Mouse (Mus musculus) gastrocnemius, postnatal 4 days (tissue): ENCODE results near the gene Zfp617. TPM values are rescaled to one million over a fixed set of nuclear protein-coding genes. Genes with fewer than 3 reads are reported as not detected.
"Not testable (repeated sequence)": the region's sequence is repeated elsewhere in the genome, so short reads cannot be mapped to it uniquely, and the experiment has no call there.

Experiments used
- DNase-seq, 2 experiments: peaks; one replicate each; pipeline ENCODE4 v3.0.0; 2021 to 2022; ENCODE audit warnings: low spot score in 2 of 2, mixed read lengths in 2 of 2
- long read RNA-seq, 2 experiments: library from polyadenylated mRNA; stranded (forward); transcript quantifications; one replicate each; pipeline ENCODE4 v2.0.0; 2021
- total RNA-seq, 2 experiments: library from RNA; stranded (reverse); gene quantifications; 2 replicates each; pipeline ENCODE4 v1.2.3; 2021

Zfp617 gene
- total RNA-seq = 10 to 100 TPM; 19.0 to 22.6 TPM
- long read RNA-seq, experiment 1, partial matches to known transcripts = 0 of 9 reads
- long read RNA-seq, experiment 1, other reads (novel, unspliced or antisense) = 5 of 9 reads
- long read RNA-seq, experiment 2, partial matches to known transcripts = 1 of 11 reads
- long read RNA-seq, experiment 2, other reads (novel, unspliced or antisense) = 9 of 11 reads

DNA sequence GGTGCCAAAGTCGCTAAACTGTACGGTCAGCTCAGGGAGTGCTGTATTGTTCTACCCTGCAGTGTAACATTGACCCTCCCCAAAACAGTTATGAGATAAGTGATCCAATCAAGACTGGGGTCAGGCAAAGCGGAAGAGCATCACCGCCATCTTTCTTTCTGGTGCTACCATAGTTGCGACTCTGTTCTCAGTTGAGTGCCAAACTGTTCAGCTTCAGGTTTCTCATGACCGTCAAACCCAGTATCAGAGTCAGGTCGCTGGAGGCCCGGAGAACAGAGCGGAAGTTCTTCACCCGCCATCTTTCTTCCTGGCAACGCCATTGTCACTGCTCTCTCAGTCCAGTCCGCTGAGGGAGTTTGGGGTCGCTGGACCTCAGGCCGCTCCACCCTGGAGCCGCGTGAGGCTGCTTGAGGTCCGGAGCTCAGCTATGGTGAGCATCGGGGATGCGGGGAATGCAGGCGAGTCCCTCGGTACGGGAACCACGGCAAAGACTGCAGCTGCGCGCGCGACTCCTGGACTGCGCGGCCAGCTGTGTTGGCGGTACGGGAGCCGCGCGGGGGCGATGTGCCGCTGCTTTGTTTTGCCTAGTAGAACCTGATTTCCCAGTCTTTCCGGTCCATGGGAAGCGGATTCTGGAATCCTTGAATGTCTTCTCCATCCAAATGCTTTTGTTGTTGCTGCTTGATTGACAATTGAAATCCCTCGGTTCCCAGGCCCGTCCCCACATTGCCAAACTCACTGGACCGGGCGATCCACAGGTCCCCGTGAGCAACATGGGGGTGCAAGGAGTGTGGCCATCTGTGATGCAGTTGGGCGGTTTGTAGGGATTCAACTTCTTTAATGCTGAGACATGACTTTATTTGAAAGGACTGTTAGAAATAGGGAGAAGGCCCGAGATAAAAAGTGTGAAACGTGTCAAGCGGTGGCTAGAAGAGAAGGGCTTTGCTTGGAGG is at the start of gene Zfp617, which contains the start of gene Zfp882:
TSS of gene Zfp617 (plus strand) at position 327 of the 953 bp plus-strand sequence.
TSS of gene Zfp882 (plus strand) at position 300 of the 953 bp plus-strand sequence.
- DNase-seq = peak; percentile 63 to 87

DNA sequence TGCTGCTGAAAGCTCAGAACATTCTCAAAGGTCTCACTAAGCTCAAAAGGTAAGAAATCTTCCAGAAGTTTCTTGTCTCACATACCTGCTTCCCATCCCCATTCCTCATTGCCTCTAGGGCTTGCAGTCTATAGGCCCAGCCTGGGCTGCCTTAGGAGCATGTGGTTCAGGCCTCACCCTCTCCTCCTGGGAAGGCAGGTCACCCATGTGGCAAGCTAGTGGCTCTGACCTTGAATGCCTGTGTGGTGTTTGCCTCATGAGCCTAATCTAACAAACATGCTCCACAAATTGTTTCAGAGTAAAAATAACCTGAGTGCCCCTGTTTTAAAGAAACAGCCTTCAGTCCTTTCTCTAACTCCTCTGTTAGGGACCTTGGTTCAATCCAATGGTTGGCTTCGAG is 46.9 kb upstream of the Zfp617 start:
- not testable (repeated sequence) for DNase-seq

DNA sequence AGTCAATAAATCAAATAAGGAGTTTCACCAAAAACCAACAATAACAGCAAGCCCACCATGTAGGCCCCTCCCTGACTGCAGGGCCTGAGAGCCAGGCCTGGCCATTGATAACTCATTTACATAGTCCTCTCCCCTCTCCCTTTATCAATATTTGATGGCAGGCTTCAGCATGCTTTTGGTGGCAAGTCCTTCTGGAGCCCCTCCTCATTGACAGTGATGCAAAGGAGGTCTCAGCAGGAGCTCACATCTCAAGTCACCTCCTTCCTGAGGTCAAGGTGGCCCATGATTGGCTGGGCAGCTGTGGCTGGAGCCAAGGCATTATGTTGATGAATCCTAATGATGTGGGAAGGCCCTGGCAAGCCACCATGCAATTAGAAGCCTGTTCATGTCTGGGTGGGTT is 46.4 kb upstream of the Zfp617 start:
- DNase-seq = not testable (repeated sequence)

DNA sequence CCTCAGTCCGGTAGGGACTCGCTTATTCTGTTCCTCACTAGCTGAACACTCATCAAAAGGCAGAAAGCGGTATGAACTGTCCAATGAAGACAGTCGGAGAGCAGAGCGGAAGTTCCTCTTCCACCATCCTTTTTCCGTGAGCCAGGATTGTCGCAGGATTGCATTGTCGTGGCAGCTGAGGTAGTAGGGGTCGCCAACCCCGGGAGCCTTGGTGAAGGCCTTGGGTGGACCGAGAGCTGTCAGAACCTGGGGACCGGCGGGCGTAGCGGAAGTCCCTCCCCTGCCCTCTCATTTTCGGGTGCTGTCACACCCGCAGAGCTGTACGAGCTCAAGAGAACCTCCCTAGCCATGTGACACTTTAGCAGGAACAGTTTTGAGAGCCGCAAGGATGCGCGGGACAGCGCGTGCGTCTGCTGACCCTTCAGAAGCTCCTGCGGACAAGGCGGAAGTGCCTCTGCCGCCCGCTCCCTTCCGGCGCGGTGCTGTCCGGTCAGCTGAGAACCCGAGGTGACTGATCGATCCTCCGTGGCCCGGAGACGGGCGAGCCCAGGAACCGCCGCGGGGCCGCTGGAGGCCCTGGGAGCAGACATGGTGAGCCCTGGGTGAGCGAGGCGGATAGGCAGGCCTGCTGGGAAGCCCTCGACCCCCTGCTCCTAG is 26.7 kb upstream of the Zfp617 start, which contains the start of gene Zfp709:
TSS of gene Zfp709 (plus strand) at position 402 of the 657 bp plus-strand sequence.
- DNase-seq = peak; percentile 31 to 66

DNA sequence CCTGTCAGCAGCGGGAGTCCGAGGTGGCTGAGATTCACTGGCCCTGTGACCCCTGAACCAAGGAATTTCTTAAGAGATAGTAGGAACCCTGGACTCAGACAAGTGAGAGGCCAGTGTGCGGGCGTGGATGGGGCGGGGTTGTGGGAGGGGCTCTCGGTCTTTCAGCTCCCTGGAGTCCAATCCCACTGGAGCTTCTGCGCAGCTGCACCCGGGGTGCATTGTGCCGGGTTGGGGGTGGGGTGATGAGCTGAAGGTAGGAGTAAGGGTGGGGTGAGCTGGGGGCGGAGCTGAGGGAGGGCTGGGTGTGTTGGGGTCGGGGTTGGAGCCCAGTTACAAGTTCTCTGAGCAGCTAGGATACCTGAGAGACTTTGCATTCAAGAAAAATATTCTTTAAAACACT is 7.8 kb upstream of the Zfp617 start:
- DNase-seq = not testable (repeated sequence)

DNA sequence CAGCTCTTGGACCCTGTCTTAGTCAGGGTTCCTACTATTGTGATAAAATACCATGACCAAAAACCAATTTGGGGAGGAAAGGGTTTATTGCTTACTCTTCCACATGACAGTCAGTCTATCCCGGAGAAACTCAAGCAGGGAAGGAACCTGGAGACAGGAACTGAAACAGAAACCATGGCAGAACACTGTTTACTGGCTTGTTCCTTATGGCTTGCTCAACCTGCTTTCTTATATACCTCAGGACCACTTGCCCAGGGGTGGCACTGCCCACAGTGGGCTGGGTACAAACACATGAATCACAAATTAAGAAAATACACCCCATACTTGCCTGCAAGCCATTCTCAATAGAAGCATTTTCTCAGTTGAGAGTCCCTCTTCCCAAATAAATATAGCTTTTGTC is 5.4 kb upstream of the Zfp617 start:
- DNase-seq = not testable (repeated sequence)

DNA sequence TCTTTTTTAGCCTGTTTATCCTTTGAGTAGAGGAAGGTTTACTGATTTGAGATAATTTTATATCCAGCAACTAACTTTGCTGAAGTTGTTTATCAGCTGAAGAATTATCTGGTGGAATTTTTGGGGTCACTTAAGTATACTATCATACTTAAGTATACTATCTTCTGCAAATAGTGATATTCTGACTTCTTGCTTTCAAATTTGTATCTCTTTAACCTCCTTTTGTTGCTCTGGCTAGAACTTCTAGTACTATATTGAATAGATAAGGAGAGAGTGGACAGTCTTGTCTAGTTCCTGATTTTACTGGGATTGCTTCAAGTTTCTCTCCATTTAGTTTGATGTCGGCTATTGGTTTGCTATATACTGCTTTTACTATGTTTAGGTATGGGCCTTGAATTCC is 1.6 kb upstream of the Zfp617 start:
- DNase-seq = no peak

DNA sequence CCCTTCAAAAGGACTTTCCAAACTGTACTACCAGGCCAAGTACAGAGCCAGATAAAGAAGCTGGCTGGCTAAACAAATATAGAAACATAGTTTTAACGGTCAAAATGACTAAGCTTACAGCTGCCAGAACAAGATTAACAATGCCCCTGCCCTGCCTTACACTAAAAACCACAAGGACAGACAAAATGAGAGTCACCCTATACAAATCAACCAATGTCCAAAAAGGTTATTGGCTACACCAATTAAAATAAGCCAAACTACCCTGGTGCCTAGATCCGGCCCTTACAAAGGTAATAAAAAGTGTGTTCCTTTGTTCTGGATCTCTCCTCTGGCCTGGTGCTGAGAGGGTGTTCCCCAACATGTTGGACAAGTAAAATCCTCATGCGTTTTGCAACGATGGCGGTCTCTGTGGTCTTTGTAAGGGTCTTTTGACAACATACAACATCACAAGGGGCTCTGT is 607 bp upstream of the Zfp617 start:
- DNase-seq = no peak

DNA sequence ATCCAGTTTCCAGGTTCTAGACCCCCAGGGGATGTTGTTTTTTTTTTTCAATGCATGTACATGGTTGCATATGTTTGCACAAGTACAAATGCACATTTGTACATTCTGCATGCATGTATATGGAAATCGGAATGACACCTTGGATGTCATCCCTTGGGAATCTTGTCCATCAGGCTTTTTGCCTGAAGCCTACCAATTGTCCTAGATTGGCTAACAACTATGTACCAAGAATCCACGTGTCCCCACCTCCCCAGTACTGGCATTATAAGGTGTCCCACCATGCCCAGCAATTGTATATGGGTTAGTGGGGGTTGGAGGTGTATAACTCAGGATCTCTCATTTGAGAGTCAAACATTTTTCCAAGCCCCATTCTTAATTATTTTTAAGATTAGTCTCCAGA is 3.9 kb downstream of the Zfp617 start:
- DNase-seq = no peak

DNA sequence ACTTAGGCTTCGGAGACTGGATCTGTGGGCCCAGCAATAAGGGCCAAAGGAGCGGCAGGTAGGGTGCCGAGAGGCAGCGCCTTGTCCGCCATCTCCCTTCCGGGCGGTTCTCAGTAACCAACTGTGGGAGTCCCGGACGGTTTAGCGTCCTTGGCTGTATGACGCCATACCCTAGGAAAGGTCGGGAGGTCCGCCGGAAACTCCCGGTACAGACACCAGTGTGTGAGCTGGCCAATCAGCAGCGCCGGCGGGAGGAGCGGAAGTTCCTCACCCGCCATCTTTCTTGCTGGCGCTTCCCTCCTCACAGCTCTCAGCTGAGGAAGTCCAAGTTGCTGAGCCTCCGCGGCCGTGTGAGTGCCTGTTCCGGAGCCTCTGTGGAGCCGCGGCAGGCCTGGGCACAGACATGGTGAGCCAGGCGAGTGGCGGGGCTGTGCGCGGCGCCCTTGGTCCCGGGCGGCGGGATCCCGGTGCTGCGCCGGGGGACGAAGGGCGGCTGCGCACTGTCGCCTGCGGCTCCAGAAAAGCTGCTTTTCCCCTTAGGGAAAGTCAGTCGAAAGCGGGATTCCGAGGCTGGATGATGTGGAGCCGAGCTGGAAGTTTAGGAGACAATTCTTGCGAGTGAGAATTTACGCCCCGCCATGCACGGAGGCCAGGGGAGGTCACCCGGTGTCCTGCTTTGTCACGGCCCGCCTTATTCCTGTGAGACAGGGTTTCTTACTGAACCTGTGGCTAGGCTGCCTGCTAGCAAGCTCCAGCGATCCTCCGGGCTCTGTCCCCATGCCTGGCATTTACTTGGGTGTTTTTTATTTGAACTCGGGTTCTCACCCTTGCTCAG is 14.3 kb downstream of the Zfp617 start:
- peak; percentile 76 to 92 for DNase-seq

DNA sequence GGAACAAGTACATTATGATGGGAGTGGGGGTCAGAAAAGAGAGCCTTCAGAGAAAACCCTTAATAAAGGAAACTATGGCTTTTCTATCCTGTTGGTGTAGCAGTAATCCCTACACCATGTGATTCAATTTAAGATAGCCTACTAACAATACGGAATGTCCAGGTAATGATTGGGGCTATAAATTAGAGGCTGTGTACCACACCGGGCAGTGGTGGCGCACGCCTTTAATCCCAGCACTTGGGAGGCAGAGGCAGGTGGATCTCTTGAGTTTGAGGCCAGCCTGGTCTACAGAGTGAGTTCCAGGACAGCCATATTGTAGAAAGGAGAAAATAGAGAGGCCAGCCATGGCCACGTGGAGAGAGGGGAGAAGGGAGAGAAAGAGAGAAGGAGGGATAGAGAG is 17.4 kb downstream of the Zfp617 start:
- no peak for DNase-seq

DNA sequence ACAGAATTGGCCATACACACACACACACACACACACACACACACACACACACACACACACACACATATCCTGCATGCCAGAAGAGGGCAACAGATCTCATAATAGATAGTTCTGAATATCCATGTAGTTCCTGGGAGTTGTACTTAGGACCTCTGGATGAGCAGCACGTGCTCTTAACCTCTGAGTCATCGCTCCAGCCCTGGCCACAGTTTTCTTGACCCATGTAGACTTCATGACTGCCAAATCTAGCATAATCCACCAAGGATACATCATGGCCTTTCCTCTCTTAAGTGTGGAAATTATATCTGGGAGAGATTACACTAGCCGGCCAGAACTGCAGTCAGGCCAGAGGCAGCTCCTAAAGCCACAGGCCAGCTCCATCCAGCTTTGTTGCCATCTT is 18.1 kb downstream of the Zfp617 start:
- no peak for DNase-seq

DNA sequence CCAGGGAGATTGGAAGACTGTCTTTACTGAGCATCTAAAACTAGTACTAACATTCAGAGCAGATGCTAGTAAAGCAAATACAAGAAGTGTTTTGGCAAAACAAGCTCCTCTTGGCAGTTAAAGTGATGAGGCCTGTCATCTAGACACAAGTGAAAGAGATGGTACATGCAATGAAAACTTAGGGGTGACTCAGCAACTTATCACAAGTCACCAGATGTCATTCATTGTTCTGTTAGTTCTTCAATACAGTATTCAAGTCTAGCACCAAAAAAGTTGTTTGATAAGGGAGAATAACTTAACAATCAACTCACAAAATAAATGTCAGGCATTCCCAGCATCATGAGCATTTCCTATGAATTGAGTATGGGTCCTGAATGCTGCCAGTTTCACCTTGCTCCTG is 19.3 kb downstream of the Zfp617 start:
- no peak for DNase-seq

DNA sequence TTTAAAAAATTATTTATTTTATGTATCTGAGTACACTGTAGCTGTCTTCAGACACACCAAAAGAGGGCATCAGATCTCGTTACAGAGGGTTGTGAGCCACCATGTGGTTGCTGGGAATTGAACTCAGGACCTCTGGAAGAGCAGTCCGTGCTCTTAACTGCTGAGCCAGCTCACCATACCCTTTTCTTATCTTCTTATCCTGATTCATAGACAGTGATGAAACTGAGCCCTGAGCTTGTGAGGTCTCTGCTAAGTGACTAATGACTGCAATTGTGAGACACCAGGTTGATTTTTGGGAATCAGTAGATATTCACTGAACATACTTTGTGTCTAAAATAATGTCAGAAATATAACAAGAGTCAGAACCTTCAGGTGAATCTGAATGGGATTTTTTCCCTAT is 29.6 kb downstream of the Zfp617 start:
- DNase-seq = not testable (repeated sequence)

DNA sequence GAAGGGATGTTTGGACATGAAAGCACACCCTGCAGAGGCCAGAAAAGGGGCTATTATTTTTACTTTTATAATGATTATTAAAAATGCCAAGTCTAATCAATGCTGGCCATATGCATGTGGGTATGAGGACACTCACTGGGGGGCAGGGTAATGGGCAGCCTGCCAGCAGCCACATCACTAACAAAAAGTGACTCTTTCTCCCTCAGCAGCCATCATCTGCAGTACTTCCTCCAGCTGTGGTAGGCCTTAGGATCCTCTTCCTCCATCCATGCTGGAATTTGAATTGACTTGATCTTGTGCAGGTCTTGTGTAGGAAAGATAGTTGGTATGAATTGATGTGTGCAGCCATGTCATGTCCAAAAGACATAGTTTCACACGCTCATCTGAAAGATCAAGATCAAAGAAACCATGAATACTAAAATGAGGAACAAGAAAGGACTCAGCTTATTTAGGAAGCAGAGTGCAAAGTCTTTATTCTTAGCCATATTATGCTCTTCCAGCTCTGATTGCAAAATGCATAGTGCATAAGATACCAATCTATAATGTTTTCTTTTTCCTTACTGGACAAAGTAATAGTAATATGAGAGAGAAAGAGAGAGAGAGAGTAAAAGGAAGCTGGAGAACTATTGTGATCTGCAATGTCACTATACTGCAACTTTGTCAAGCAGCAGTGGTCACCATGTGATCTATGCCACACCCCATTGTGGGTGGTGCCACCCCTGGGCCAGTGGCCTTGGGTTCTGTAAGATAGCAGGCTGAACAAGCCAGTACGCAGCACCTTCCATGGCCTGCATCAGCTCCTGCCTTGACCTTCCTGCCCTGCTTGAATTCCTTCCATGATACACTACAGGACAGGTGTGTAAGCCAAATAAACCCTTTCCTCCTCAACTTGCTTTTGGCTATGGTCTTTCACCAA is 32.1 kb downstream of the Zfp617 start:
- DNase-seq = no peak

DNA sequence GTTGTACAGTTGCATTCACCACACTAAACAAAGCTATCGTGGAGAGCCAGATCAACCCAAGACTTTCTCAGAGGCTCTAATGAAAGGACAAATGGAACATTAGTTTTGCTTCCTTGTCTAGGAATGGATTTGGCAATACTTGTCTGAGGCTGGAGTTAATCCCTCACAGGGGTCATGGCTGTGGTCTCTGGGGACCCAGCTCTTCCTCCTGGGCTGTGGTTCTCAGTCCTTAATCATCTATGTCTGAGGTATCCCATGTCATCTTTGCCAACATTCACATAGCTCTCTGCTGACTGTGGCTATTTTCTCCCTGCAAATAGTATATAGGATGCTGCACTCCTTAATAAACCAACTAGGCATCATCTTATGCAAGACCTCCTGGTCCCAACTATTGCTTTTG is 33.3 kb downstream of the Zfp617 start:
- DNase-seq = no peak

DNA sequence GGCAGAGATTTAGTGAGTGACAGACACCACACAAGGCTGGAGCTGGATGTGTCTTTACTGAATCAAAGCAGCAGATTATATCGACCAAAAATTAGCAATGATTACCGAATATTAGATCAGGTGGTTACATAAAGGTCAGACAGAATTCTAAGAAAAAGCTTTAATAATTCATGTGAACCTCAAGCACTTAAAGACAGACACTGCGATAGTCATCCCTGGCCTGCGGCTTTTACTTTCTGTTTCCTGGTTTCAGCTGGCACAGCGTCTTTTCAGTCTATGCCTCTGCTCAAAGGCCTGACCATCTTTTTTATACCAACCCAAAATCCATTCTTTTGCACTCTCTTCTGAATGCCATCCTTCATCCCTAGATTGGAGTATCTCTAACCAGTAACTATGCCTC is 40.2 kb downstream of the Zfp617 start:
- no peak for DNase-seq

DNA sequence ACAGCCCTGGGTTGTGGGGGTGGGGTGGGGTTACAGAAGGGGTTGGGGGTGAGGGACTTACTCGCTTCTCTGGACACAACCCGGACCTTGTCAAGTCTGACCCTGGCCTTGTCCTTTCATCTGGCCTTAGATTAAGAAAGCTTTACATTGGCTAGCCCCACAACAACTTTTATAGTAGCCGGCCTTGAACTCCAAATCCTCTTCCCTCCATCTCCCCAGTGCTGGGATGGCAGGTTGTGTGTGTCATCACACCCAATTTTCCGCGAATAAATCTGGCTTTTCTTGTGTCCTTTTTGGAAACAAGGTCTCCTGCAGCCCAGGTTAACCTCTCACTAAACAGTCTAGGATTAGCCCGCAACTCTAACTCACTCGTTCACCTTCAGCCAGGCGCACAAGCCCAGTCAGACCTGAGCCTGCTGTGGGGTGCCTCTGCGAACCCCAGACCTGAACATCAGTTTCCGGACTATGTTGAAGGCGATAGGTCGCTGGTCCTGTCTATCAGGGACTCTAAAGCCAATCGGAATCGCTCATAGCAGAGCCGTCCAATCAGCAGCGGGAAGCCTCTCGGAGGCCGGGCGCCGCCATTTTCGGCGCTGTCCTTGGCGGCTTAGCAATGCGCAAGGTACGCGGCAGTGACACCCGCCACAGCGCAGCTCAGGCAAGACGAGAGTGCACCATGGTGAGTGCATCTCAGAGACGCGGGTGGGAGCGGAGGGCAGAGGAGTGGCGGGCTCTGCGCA is 42.2 kb downstream of the Zfp617 start, which contains the start of gene Zfp961:
TSS of gene Zfp961 (plus strand) at position 557 of the 740 bp plus-strand sequence.
- DNase-seq = peak; percentile 95 to 98
